In the genomic region with DNA sequence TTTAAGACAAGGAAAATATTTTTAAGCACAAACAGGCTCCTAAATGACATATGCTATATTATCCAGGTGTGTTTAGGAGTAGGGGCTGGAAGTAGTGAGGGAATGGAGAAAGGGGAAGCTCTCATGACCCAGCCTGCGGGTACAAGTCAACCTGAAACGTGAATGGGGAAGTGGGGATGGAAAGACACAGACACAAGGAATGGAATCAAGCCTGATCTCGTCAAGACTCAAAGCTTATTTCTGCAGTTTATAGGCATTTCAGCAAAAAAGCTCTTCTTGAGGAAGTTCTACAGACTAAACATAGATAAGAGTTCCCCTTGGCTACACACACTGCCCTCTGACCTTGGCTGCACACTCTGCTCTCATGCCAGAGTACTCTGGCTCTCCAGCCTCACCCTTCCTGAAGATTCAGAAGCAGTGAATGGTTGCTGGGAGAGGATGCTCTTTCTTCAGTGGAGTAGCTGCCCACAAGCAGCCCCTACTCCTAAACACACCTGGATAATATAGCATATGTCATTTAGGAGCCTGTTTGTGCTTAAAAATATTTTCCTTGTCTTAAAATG, we compare ENCODE assay signal across 23 mouse cellular contexts.
DNase-seq lines count a peak whose midpoint lies in the region; ATAC-seq lines count a peak whose summit lies in the region.
"Had no signal": no experiment of that assay in that cellular context is flagged by ENCODE, and none has a peak within 500 bp of the region (broad histone marks: within the 10 kb centered on the region; RNA-seq: fewer than 3 reads in every experiment).

No protein-coding gene starts in this region.

- H3K4me1 ChIP-seq in lung, embryonic 16.5 days (replicated peaks; ENCODE audit: control insufficient read depth, insufficient read depth, low read length): no peaks in the 10 kb centered on the region
- H3K4me1 ChIP-seq: embryonic facial prominence, embryonic 15.5 days; heart, embryonic 10.5 days; hindbrain, embryonic 15.5 days; limb, embryonic 12.5 days; liver, embryonic 15.5 days; neural tube, embryonic 12.5 days; stomach, embryonic 15.5 days had no signal

- 26% methylated on average over 3 of the region's 3 CpGs for WGBS in lung, embryonic 16.5 days

- peak; percentile 50; the same call in 1 of the 2 replicates for ATAC-seq in lung, embryonic 16.5 days (ENCODE audit: low read depth)
- ATAC-seq in monocyte, adult 5-6 weeks (replicated peaks; ENCODE audit: insufficient number of reproducible peaks, low FRiP score, low TSS enrichment, poor library complexity, severe bottlenecking): no peak
- ATAC-seq: forebrain, embryonic 14.5 days; intestine, embryonic 16.5 days had no signal

- no peaks in the 10 kb centered on the region for H3K36me3 ChIP-seq in lung, embryonic 16.5 days (ENCODE audit: control insufficient read depth, insufficient read depth, low read length)
- H3K36me3 ChIP-seq: embryonic facial prominence, embryonic 15.5 days; G1E; heart, embryonic 10.5 days; hindbrain, embryonic 15.5 days; limb, embryonic 12.5 days; liver, embryonic 15.5 days; neural tube, embryonic 12.5 days; stomach, embryonic 15.5 days had no signal

- no peak overlapping the region for H3K27ac ChIP-seq in lung, embryonic 16.5 days (ENCODE audit: low read length)
- H3K27ac ChIP-seq: embryonic facial prominence, embryonic 15.5 days; heart, embryonic 10.5 days; hindbrain, embryonic 15.5 days; layer of hippocampus, adult 2 months; limb, embryonic 12.5 days; liver, embryonic 15.5 days; neural tube, embryonic 12.5 days; stomach, embryonic 15.5 days had no signal

- H3K4me2 ChIP-seq in lung, embryonic 16.5 days (ENCODE audit: low read depth, low read length): no peak overlapping the region
- H3K4me2 ChIP-seq: embryonic facial prominence, embryonic 15.5 days; hindbrain, embryonic 15.5 days; limb, embryonic 12.5 days; liver, embryonic 15.5 days; neural tube, embryonic 12.5 days; stomach, embryonic 15.5 days had no signal

- no peak overlapping the region for H3K4me3 ChIP-seq in lung, embryonic 16.5 days (ENCODE audit: low read length)
- H3K4me3 ChIP-seq: embryonic facial prominence, embryonic 15.5 days; heart, embryonic 10.5 days; hindbrain, embryonic 15.5 days; layer of hippocampus, adult 2 months; limb, embryonic 12.5 days; liver, embryonic 15.5 days; neural tube, embryonic 12.5 days; stomach, embryonic 15.5 days had no signal

- no peak overlapping the region for H3K9ac ChIP-seq in lung, embryonic 16.5 days (ENCODE audit: low read length)
- H3K9ac ChIP-seq: embryonic facial prominence, embryonic 15.5 days; hindbrain, embryonic 15.5 days; limb, embryonic 12.5 days; liver, embryonic 15.5 days; neural tube, embryonic 12.5 days; stomach, embryonic 15.5 days had no signal

- DNase-seq in adrenal gland, postnatal 10 days: peak; percentile 35
- no peak for DNase-seq in adrenal gland, adult 18-20 months (ENCODE audit: low spot score in 2 of 2)
- DNase-seq in lung, postnatal 36 days: no peak
- peak; percentile 39 for DNase-seq in adrenal gland, postnatal 14 days
- DNase-seq in ovary, postnatal 36 days (ENCODE audit: low spot score): peak; percentile 24
- DNase-seq in kidney, adult 11 months: no peak
- DNase-seq: cerebellum, adult 8-10 months; kidney, postnatal 25 days; midbrain, embryonic 14.5 days; thymus, postnatal 25 days had no signal

- no peaks in the 10 kb centered on the region for H3K27me3 ChIP-seq in lung, embryonic 16.5 days (ENCODE audit: control insufficient read depth, insufficient read depth, low read depth, low read length)
- H3K27me3 ChIP-seq: embryonic facial prominence, embryonic 15.5 days; hindbrain, embryonic 15.5 days; limb, embryonic 12.5 days; liver, embryonic 15.5 days; neural tube, embryonic 12.5 days; stomach, embryonic 15.5 days had no signal

- no peaks in the 10 kb centered on the region for H3K9me3 ChIP-seq in lung, embryonic 16.5 days (ENCODE audit: control insufficient read depth, low read length)
- H3K9me3 ChIP-seq: embryonic facial prominence, embryonic 15.5 days; heart, embryonic 10.5 days; hindbrain, embryonic 15.5 days; limb, embryonic 12.5 days; liver, embryonic 15.5 days; neural tube, embryonic 12.5 days; stomach, embryonic 15.5 days had no signal

Comparison
In these comparisons a context has a peak if more than half of its experiments do, and no peak if none do; other contexts are left out.
1. DNase-seq: peak in adrenal gland, postnatal 10 days (single experiment), adrenal gland, postnatal 14 days (single experiment) and ovary, postnatal 36 days (single experiment); none in adrenal gland, adult 18-20 months (0 of 2), lung, postnatal 36 days (single experiment) and kidney, adult 11 months (single experiment).